Mouse (Mus musculus): ENCODE results near the gene Il17rc. TPM values are rescaled to one million over a fixed set of nuclear protein-coding genes. Genes with fewer than 3 reads are reported as not detected.

Il17rc gene
- not detected in 2 replicates for total RNA-seq (2023)

GRCm38 (mm10) chr6:113471297-113471936 is at the start of gene Il17rc:
Gene Il17rc (plus strand): TSS chr6:113471427.

GRCm38 (mm10) chr6:113435664-113436205 is 35.5 kb upstream of the Il17rc start, which contains the start of gene Cidec:
Gene Cidec (minus strand): TSS chr6:113435760.

GRCm38 (mm10) chr6:113442442-113443090 is 28.7 kb upstream of the Il17rc start, which contains the start of gene Jagn1:
Gene Jagn1 (plus strand): TSS chr6:113442569.

GRCm38 (mm10) chr6:113457952-113458534 is 13.2 kb upstream of the Il17rc start, which contains the start of gene Il17re:
Gene Il17re (plus strand): TSS chr6:113458484.

GRCm38 (mm10) chr6:113483100-113483615 is 11.9 kb downstream of the Il17rc start, which contains the start of gene Creld1:
Gene Creld1 (plus strand): TSS chr6:113483297.

DNA sequence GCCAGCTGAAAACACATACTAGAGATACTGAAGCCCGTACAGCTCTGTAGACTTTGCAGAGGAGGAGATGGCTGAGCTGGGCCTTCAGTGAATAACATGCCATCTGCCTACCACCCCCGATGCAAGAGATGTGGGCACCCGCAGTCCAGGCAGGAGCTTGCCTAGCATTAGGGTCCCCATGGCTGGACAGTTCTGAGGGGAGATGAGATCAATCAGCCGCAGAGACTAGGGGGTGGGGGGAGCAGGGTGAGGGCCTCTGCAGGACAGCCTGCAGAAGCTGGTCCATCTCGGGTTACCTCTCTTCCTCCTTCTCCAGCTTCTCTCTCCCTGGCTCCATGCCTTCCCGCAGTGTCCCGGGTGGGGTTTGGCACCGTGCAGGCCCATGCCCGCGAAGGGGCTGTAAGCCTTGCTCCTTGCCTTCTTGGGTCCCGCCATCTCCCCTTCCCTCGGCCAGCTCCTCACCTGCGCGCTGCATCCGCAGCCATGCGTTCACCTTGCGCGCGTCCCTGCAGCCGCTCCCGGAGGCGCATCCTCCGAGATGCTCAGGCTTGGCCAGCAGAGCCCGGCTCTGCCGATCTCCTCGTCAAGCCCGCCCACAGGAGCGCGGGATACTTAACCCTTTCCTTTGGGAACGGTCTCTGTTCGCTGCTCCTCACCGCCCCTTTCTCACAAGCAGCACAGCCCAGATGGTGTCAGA is 30.3 kb downstream of the Il17rc start, which contains the start of gene Prrt3:
TSS of gene Prrt3 (minus strand) at position 544 of the 697 bp plus-strand sequence.

GRCm38 (mm10) chr6:113530932-113531839 is 60.0 kb downstream of the Il17rc start, which contains the start of the genes Emc3 and Fancd2:
Gene Emc3 (minus strand): TSS chr6:113531652.
Gene Fancd2 (plus strand): TSS chr6:113531682.

Other genes starting within 250 kb of the Il17rc start
- 64.5 and 81.3 TPM in 2 replicates for gene Mtmr14, start 233.6 kb upstream of the Il17rc start, total RNA-seq (2023)
- gene Cpne9, start 189.1 kb upstream of the Il17rc start, total RNA-seq (2023): 0.54 and 0.95 TPM in 2 replicates
- gene Brpf1, start 164.3 kb upstream of the Il17rc start, total RNA-seq (2023): 130 and 175 TPM in 2 replicates
- gene Ogg1, start 144.5 kb upstream of the Il17rc start, total RNA-seq (2023): 11.9 and 13.8 TPM in 2 replicates
- 24.6 and 26.1 TPM in 2 replicates for gene Camk1, start 127.4 kb upstream of the Il17rc start, total RNA-seq (2023)
- 21.5 and 31.0 TPM in 2 replicates for gene Tada3, start 93.5 kb upstream of the Il17rc start, total RNA-seq (2023)
- 502 and 519 TPM in 2 replicates for gene Arpc4, start 93.3 kb upstream of the Il17rc start, total RNA-seq (2023)
- 34.0 and 50.2 TPM in 2 replicates for gene Ttll3, start 82.2 kb upstream of the Il17rc start, total RNA-seq (2023)
- 0.60 and 0.68 TPM in 2 replicates for gene Rpusd3, start 52.1 kb upstream of the Il17rc start, total RNA-seq (2023)
- gene Cidec, start 35.7 kb upstream of the Il17rc start, total RNA-seq (2023): not detected in 2 replicates
- gene Jagn1, start 28.9 kb upstream of the Il17rc start, total RNA-seq (2023): 8.3 and 8.5 TPM in 2 replicates
- 0.20 TPM in 1 of 2 replicates, not detected in the other for gene Il17re, start 12.9 kb upstream of the Il17rc start, total RNA-seq (2023)
- 1.9 and 3.9 TPM in 2 replicates for gene Creld1, start 11.9 kb downstream of the Il17rc start, total RNA-seq (2023)
- not detected in 2 replicates for gene Prrt3, start 30.5 kb downstream of the Il17rc start, total RNA-seq (2023)
- gene Emc3, start 60.2 kb downstream of the Il17rc start, total RNA-seq (2023): 54.7 and 58.4 TPM in 2 replicates
- gene Fancd2, start 60.3 kb downstream of the Il17rc start, total RNA-seq (2023): 14.4 and 15.2 TPM in 2 replicates
- not detected in 2 replicates for gene Fancd2os, start 129.3 kb downstream of the Il17rc start, total RNA-seq (2023)
- gene Brk1, start 133.3 kb downstream of the Il17rc start, total RNA-seq (2023): 123 TPM in 2 replicates
- 32.6 and 40.9 TPM in 2 replicates for gene Vhl, start 152.5 kb downstream of the Il17rc start, total RNA-seq (2023)
- 174 and 268 TPM in 2 replicates for gene Irak2, start 167.0 kb downstream of the Il17rc start, total RNA-seq (2023)
- 126 and 165 TPM in 2 replicates for gene Tatdn2, start 225.6 kb downstream of the Il17rc start, total RNA-seq (2023)
- gene Ghrl, start 248.5 kb downstream of the Il17rc start, total RNA-seq (2023): not detected in 2 replicates

Data from neutrophil, adult 65 days (primary cell).